Mouse (Mus musculus) kidney, postnatal 0 days (tissue): ENCODE measurements around the gene Cryzl1. TPM values are rescaled to one million over a fixed set of nuclear protein-coding genes. Genes with fewer than 3 reads are reported as not detected.
A peak's percentile ranks its signal among the peaks of the same experiment; 100 is the strongest.

Source experiments
- ATAC-seq: fragments of 200-750 bp; cut with Nextera tagmentation; replicated peaks from 2 replicates; pipeline ENCODE4 v1.8.0; 2017; ENCODE audit warnings: low read depth, moderate number of reproducible peaks, moderate TSS enrichment, moderate library complexity; ENCODE audit not compliant: low FRiP score
- DNase-seq: peaks from one replicate; pipeline ENCODE4 v3.0.0-alpha.2; 2016; ENCODE audit warnings: low spot score
- H3K27ac ChIP-seq: fragments of 300-500 bp; sonication (generic); 2 replicates; pipeline ENCODE4 v1.5.1; 2014; ENCODE audit warnings: mild to moderate bottlenecking
- H3K27me3 ChIP-seq: fragments of 300-500 bp; sonication (generic); 2 replicates; pipeline ENCODE4 v1.6.1; 2014; ENCODE audit warnings: low read length, mixed read lengths; ENCODE audit not compliant: insufficient read depth
- H3K36me3 ChIP-seq: fragments of 300-500 bp; sonication (generic); 2 replicates; pipeline ENCODE4 v1.6.1; 2014; ENCODE audit warnings: low read length, mixed read lengths; ENCODE audit not compliant: insufficient read depth
- H3K4me1 ChIP-seq: fragments of 300-500 bp; sonication (generic); replicated peaks from 2 replicates; pipeline ENCODE4 v1.6.1; 2014; ENCODE audit warnings: antibody characterized with exemption, low read length, mixed read lengths; ENCODE audit not compliant: insufficient read depth
- H3K4me2 ChIP-seq: fragments of 300-500 bp; sonication (generic); 2 replicates; pipeline ENCODE4 v1.6.1; 2014; ENCODE audit warnings: mild to moderate bottlenecking, low read length, moderate library complexity, mixed read lengths
- H3K4me3 ChIP-seq: fragments of 300-500 bp; sonication (generic); replicated peaks from 2 replicates; pipeline ENCODE4 v1.5.1; 2014; ENCODE audit warnings: low read depth, low read length
- H3K9ac ChIP-seq: fragments of 300-500 bp; sonication (generic); 2 replicates; pipeline ENCODE4 v1.6.1; 2014; ENCODE audit warnings: low read depth, low read length
- H3K9me3 ChIP-seq: fragments of 300-500 bp; sonication (generic); replicated peaks from 2 replicates; pipeline ENCODE4 v1.6.1; 2016; ENCODE audit warnings: low read length, inconsistent platforms, mixed read lengths
- CTCF ChIP-seq: IDR thresholded peaks from 2 replicates; pipeline ENCODE4 v1.5.1; 2016; ENCODE audit warnings: antibody characterized with exemption, low read depth, mild to moderate bottlenecking, moderate library complexity
- WGBS: fragments of 180-500 bp; shearing (Covaris S2); extraction: QIAGEN DNeasy Blood & Tissue Kit; methylation state at CpG from one replicate; pipeline ENCODE4 v1.1.7; 2014; 5-methylcytosine and 5-hydroxymethylcytosine counted together
- polyA plus RNA-seq: library from polyadenylated mRNA; unstranded; fragments of >200 nt; fragmentation: Nextera tagmentation; extraction: Ambion mirVana; gene quantifications from 2 replicates; pipeline ENCODE4 v1.2.1, GENCODE M21; 2015

Gene Cryzl1
- polyA plus RNA-seq, 1 experiment from 2014 or later = 74.8 TPM

DNA sequence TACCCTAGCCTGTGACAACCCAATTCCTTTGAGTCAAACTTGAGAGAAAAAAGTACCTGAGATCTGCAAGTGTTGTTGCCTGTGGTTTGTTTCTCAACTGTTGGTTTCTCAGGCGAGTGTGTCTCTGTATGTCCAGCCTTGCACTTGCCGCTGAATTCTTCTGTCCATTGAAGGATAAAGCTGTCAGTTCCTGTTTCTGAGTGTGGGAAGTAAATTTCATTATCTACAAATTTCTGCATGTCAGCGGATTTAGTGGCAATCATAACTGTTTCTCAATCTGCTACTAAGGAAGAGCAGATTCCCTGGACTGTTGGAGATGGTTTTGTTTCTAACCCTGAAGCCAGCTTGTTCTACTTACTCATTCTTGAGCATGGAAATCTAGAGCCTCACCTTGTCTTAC is 33.0 kb upstream of the Cryzl1 start:
- no peak for TF ChIP-seq CTCF
- no peak overlapping the region for H3K9ac ChIP-seq
- H3K4me3 ChIP-seq = no peak overlapping the region
- H3K27me3 ChIP-seq = no peaks in the 10 kb centered on the region
- no peaks in the 10 kb centered on the region for H3K36me3 ChIP-seq
- H3K9me3 ChIP-seq = no peaks in the 10 kb centered on the region
- H3K27ac ChIP-seq = no peak overlapping the region
- no peak for ATAC-seq
- H3K4me2 ChIP-seq = no peak overlapping the region
- DNase-seq = no peak
- WGBS = 73% methylated on average over 3 of the region's 3 CpGs
- H3K4me1 ChIP-seq = 0 out of 2 replicates have a peak, but pooled peaks cover 4% of the 10 kb centered on the region

GRCm38 (mm10) chr16:91761202-91761601 is 32.4 kb upstream of the Cryzl1 start:
- Histone ChIP-seq H3K9me3 (no peaks in the 10 kb centered on the region), H3K4me3 (no peak overlapping the region), H3K9ac (no peak overlapping the region), H3K27me3 (no peaks in the 10 kb centered on the region), H3K4me2 (no peak overlapping the region), H3K27ac (no peak overlapping the region), H3K36me3 (no peaks in the 10 kb centered on the region), H3K4me1 (0 out of 2 replicates have a peak, but pooled peaks cover 4% of the 10 kb centered on the region)
- 78% methylated on average over 9 of the region's 9 CpGs for WGBS
- DNase-seq = no peak
- TF ChIP-seq CTCF = no peak
- no peak for ATAC-seq

- Histone ChIP-seq H3K4me3 (no peak overlapping the region), H3K27ac (no peak overlapping the region), H3K4me2 (no peak overlapping the region), H3K27me3 (no peaks in the 10 kb centered on the region), H3K9ac (no peak overlapping the region), H3K4me1 (no peaks in the 10 kb centered on the region; the same call in 1 of the 2 replicates), H3K36me3 (no peaks in the 10 kb centered on the region), H3K9me3 (no peaks in the 10 kb centered on the region)
- ATAC-seq (no peak), DNase-seq (no peak)
- 86% methylated on average over 6 of the region's 6 CpGs for WGBS
- TF ChIP-seq CTCF = no peak
These were observed 26.2 kb upstream of the Cryzl1 start for GRCm38 (mm10) chr16:91754957-91755356.

- TF ChIP-seq CTCF = no peak
- H3K9me3 ChIP-seq = no peaks in the 10 kb centered on the region
- ATAC-seq = no peak
These were observed 24.8 kb upstream of the Cryzl1 start for GRCm38 (mm10) chr16:91753611-91754010.

DNA sequence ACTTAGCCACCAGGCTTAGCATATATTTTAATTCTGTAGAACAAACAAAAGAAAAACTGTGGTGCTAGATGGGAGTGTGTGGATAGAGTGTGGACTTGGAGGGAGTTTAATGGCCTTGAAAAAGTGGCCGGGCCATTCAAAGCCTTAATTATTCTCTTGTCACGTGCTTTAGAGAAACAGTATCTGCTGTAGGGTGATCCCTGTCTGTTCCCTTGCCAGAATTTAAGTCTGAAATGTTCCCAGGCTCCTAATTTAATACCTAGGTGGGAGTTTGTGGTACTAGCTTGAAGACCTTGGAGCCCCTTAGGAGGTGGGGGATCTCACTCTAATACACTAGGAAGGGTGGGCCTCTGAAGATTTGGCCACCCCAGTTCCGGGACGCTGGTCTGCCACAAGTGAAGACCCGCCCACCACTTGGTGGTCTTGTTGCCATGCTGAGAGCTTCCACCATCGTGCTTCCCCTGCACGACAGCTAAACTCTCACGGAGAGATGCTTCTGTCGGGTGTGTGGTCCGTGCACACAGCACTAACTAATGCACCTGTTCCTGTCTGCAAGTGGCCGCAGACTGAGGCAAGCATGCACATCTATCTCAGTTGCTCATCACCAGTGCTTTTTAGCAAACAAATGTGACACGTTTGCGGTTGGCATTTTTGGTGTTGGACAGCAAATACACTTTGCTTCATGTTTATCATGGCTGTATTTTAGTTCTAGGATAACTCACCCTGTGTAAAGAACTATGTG is 23.0 kb upstream of the Cryzl1 start:
- no peaks in the 10 kb centered on the region; the same call in 1 of the 2 replicates for H3K4me1 ChIP-seq
- H3K4me3 ChIP-seq = no peak overlapping the region
- TF ChIP-seq CTCF = no peak
- no peak overlapping the region for H3K27ac ChIP-seq
- H3K9ac ChIP-seq = no peak overlapping the region
- DNase-seq = peak; percentile 67
- H3K27me3 ChIP-seq = no peaks in the 10 kb centered on the region
- H3K9me3 ChIP-seq = no peaks in the 10 kb centered on the region
- ATAC-seq = no peak; the same call in 1 of the 2 replicates
- WGBS = 56% methylated on average over 13 of the region's 13 CpGs
- H3K36me3 ChIP-seq = no peaks in the 10 kb centered on the region
- no peak overlapping the region for H3K4me2 ChIP-seq

More at GRCm38 (mm10) chr16:91753611-91754010, 24.8 kb upstream of the Cryzl1 start:
- no peak overlapping the region for H3K4me3 ChIP-seq
- H3K27me3 ChIP-seq = no peaks in the 10 kb centered on the region
- no peaks in the 10 kb centered on the region; the same call in 1 of the 2 replicates for H3K4me1 ChIP-seq
- H3K4me2 ChIP-seq = no peak overlapping the region
- no peak overlapping the region for H3K9ac ChIP-seq
- 69% methylated on average over 4 of the region's 4 CpGs for WGBS
- H3K27ac ChIP-seq = no peak overlapping the region
- H3K36me3 ChIP-seq = no peaks in the 10 kb centered on the region
- DNase-seq = no peak

DNA sequence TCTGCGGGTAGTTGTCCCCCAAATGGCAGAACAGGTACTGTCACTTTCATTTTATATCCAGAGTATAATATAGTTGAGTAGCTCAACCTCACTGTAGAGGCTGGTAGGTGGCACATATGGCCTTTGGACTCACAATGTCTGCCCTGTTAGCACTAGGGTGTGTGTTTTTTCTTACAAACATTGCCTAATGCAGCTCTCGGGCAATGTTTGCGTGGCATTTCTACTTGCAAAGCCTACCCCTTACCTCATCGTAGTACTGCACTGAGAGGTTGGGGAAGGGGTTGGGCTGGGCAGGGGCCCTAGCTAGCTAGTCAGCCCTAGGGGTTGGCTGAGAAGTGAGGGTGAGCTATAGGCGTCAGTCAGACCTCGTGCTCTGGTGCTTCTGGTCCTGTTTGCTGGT is 18.8 kb upstream of the Cryzl1 start:
- ATAC-seq (0 out of 2 replicates have a peak, but pooled peaks have one; percentile 21), DNase-seq (no peak)
- Histone ChIP-seq H3K9me3 (no peaks in the 10 kb centered on the region), H3K27ac (no peak overlapping the region), H3K4me1 (peaks cover 9% of the 10 kb centered on the region; the same call in 1 of the 2 replicates), H3K27me3 (no peaks in the 10 kb centered on the region), H3K36me3 (no peaks in the 10 kb centered on the region), H3K4me3 (no peak overlapping the region), H3K9ac (no peak overlapping the region), H3K4me2 (no peak overlapping the region)
- no peak for TF ChIP-seq CTCF
- WGBS = 76% methylated on average over 6 of the region's 6 CpGs
